Mouse (Mus musculus) liver, embryonic 15.5 days (tissue): Measurements from ENCODE around the gene Scgb2b18. TPM values are rescaled to one million over a fixed set of nuclear protein-coding genes. Genes with fewer than 3 reads are reported as not detected.
"Not testable (repeated sequence)": the region's sequence is repeated elsewhere in the genome, so short reads cannot be mapped to it uniquely, and the experiment has no call there.

Experiments used
- ATAC-seq: fragments of 200-750 bp; cut with Nextera tagmentation; 2 replicates; pipeline ENCODE4 v1.8.0; 2017; ENCODE audit warnings: moderate number of reproducible peaks, mild to moderate bottlenecking, moderate library complexity; ENCODE audit not compliant: insufficient read depth
- H3K27ac ChIP-seq: fragments of 300-500 bp; sonication (generic); replicated peaks from 2 replicates; pipeline ENCODE4 v1.5.1; 2015; ENCODE audit warnings: mild to moderate bottlenecking, inconsistent platforms
- H3K27me3 ChIP-seq: fragments of 300-500 bp; sonication (generic); 2 replicates; pipeline ENCODE4 v1.6.1; 2015; ENCODE audit warnings: mild to moderate bottlenecking, inconsistent platforms
- H3K36me3 ChIP-seq: fragments of 300-500 bp; sonication (generic); replicated peaks from 2 replicates; pipeline ENCODE4 v1.6.1; 2015; ENCODE audit warnings: moderate library complexity, mild to moderate bottlenecking, inconsistent platforms
- H3K4me1 ChIP-seq: fragments of 300-500 bp; sonication (generic); replicated peaks from 2 replicates; pipeline ENCODE4 v1.6.1; 2015; ENCODE audit warnings: inconsistent platforms
- H3K4me2 ChIP-seq: fragments of 300-500 bp; sonication (generic); 2 replicates; pipeline ENCODE4 v1.6.1; 2015; ENCODE audit warnings: moderate library complexity, mild to moderate bottlenecking, inconsistent platforms
- H3K4me3 ChIP-seq: fragments of 300-500 bp; sonication (generic); replicated peaks from 2 replicates; pipeline ENCODE4 v1.5.1; 2015; ENCODE audit warnings: mild to moderate bottlenecking, inconsistent platforms
- H3K9ac ChIP-seq: fragments of 300-500 bp; sonication (generic); 2 replicates; pipeline ENCODE4 v1.6.1; 2015; ENCODE audit warnings: moderate library complexity, mild to moderate bottlenecking, inconsistent platforms
- H3K9me3 ChIP-seq: fragments of 300-500 bp; sonication (generic); replicated peaks from 2 replicates; pipeline ENCODE4 v1.6.1; 2016; ENCODE audit warnings: inconsistent platforms
- WGBS: fragments of 180-500 bp; shearing (Covaris S2); methylation state at CpG from one replicate; pipeline ENCODE4 v1.1.7; 2015; ENCODE audit warnings: mixed read lengths; ENCODE audit not compliant: insufficient replicate concordance; 5-methylcytosine and 5-hydroxymethylcytosine counted together
- polyA plus RNA-seq: library from polyadenylated mRNA; unstranded; fragments of >200 nt; fragmentation: Nextera tagmentation; extraction: Ambion mirVana; gene quantifications from 2 replicates; pipeline ENCODE4 v1.2.1, GENCODE M21; 2015

Gene Scgb2b18
- polyA plus RNA-seq, result not detected in 2 replicates

- not testable (repeated sequence) for H3K36me3 ChIP-seq, H3K4me2 ChIP-seq, H3K27me3 ChIP-seq, H3K4me1 ChIP-seq, H3K27ac ChIP-seq, H3K9ac ChIP-seq, H3K4me3 ChIP-seq, H3K9me3 ChIP-seq, ATAC-seq
- 56% methylated on average over 2 of the region's 2 CpGs for WGBS
Observed at GRCm38 (mm10) chr7:33173764-33174163, at the start of gene Scgb2b18. Scgb2b18 (minus strand) TSS chr7:33173864.

- H3K4me2 ChIP-seq, H3K4me3 ChIP-seq, H3K4me1 ChIP-seq, H3K27ac ChIP-seq, H3K27me3 ChIP-seq, ATAC-seq, H3K9me3 ChIP-seq, H3K36me3 ChIP-seq, H3K9ac ChIP-seq: not testable (repeated sequence)
- WGBS, result no CpG with 5 or more reads among the region's 2 CpGs
Observed at GRCm38 (mm10) chr7:33185268-33185667, 11.6 kb upstream of the Scgb2b18 start, which contains the start of gene Scgb1b18. Scgb1b18 (plus strand) TSS chr7:33185568.

Other genes with a start within 250 kb of the Scgb2b18 start
- not detected in 2 replicates for gene Scgb2b17, start 117.3 kb downstream of the Scgb2b18 start, polyA plus RNA-seq
- gene Scgb1b17, start 110.4 kb downstream of the Scgb2b18 start, polyA plus RNA-seq, result not detected in 2 replicates
- not detected in 2 replicates for gene Scgb1b18, start 11.7 kb upstream of the Scgb2b18 start, polyA plus RNA-seq
- not detected in 2 replicates for gene Scgb2b19, start 106.5 kb upstream of the Scgb2b18 start, polyA plus RNA-seq
- gene Scgb1b19, start 113.4 kb upstream of the Scgb2b18 start, polyA plus RNA-seq, result not detected in 2 replicates
- not detected in 2 replicates for gene Scgb2b20, start 192.5 kb upstream of the Scgb2b18 start, polyA plus RNA-seq
- gene Scgb1b20, start 199.4 kb upstream of the Scgb2b18 start, polyA plus RNA-seq, result not detected in 2 replicates